Mouse (Mus musculus): Measurements from ENCODE around the gene A230050P20Rik. TPM values are rescaled to one million over a fixed set of nuclear protein-coding genes. Genes with fewer than 3 reads are reported as not detected.
"Not testable (repeated sequence)": the region's sequence is repeated elsewhere in the genome, so short reads cannot be mapped to it uniquely, and the experiment has no call there.

The A230050P20Rik gene
- total RNA-seq (2021): 10 to 100 TPM; 54.4 to 57.9 TPM
- long read RNA-seq, experiment 1, partial matches to known transcripts: 9 of 17 reads
- long read RNA-seq, experiment 1, other reads (novel, unspliced or antisense): 5 of 17 reads
- long read RNA-seq, experiment 2, transcript A230050P20Rik-201 (8 exons, 1,683 nt): major isoform, 5 of 22 reads
- long read RNA-seq, experiment 2, partial matches to known transcripts: 5 of 22 reads
- long read RNA-seq, experiment 2, other reads (novel, unspliced or antisense): 12 of 22 reads

DNA sequence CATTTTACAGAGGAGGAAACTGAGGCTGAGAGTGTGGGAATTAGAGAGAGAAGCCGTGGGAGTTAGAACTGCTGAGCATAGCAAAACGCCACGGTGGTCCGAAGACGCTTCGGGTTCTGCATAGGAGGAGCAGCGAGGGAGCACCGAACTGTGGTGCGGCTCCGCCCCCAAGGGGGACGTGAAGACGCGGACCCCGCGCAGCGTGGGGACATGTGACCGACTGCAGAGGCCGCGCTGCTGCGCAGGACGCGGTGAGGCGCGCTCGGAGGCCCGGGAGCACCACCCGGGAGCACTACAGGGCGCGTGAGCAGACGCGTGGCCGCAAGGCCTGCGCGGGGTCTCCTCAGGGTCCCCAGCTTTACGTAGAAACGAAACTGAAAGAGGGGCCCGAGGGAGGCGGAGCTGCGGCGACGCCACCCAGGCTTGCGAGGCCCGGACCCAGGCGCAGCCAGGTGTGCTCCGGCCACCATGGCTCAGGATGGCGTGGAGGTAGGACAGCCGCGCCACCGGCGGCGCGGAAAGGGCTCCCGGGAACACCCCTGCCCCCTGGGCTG is at the start of gene A230050P20Rik:
Gene A230050P20Rik (plus strand): TSS at position 195 of the 554 bp plus-strand sequence.
- peak; percentile 81 for DNase-seq (ENCODE audit: low spot score in 2 of 2)
- intact Hi-C loops (cut with DNase I): no loop called here

DNA sequence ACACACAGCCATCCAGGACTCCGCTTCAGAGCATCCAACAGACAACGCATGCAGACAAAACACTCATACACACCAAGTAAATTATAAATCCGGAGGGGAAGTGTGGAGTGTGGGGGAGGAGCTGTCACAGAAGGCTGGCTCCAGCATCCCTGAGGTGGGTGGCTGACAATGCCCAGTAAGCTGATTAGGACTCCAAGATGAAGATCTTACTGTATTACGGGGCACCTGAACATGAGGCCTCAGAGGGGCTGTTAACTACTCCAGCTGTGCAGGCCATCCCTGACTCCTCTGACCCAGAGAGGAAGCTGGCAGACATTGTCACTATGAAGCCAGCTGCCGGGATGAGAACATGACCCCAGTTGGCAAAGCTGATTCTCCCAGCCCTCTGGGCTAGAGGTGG is 48.4 kb upstream of the A230050P20Rik start:
- intact Hi-C loops (cut with DNase I): no loop called here
- no peak for DNase-seq (ENCODE audit: low spot score in 2 of 2)

DNA sequence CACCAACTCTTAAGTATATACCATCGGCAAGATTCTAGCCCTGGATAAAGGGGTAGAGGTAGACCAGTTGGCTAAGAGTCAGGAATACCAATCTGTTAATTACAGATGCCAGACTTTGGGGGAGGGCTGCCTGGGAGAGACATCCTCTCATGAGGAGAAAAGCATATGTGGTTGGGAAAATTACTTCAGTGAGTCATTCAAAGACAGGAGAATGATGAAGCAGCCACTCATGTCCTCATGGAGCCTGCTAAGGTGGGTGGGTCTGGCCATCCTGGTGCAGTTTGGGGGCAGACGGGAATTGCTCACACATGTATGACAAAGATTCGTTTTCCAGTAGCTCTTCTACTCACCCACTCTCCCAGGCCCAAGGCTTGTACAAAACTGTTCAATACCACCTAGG is 45.6 kb upstream of the A230050P20Rik start:
- DNase-seq (ENCODE audit: low spot score in 2 of 2): peak; percentile 16 to 35
- intact Hi-C loops (cut with DNase I): no loop called here

DNA sequence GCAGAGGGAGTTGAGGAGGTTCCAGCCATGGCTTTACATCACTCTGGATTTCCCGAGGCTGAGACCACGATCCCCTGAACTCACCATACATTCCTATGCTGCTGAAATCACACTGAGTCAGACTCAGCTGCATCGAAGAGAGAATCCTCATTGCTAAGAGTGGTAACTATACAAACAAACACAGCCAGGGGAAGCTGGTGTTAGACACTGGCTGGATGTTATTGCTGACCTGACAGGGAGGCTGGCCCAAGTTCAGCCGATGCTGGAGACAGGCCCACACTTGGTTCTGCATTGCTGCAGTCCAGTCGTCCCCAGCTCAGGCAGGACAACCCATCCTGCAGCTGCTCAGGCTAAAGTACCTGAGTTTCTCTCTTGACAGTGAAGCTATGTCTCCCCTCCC is 42.7 kb upstream of the A230050P20Rik start:
- intact Hi-C loops (cut with DNase I): no loop called here
- DNase-seq (ENCODE audit: low spot score in 2 of 2): no peak

DNA sequence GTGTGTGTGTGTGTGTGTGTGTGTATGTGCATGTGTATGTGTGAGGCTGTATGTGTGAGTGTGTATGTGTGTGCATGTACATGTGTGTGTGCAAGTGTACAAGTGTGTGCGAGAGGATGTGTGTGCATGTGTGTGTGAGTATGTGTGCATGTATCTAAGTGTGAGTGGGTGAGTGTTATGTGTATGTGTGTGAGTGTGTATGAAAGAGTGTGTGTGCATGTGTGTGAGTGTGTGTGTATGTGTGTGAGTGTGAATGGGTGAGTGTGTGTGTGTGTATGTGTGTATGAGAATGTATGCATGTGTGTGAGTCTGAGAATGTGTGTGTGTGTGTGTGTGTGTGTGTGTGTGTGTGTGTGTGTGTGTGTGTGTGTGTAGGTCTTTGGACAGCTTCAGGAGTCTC is 40.3 kb upstream of the A230050P20Rik start:
- no peak for DNase-seq (ENCODE audit: low spot score in 2 of 2)
- intact Hi-C loops (cut with DNase I): loop anchor here (1.0 kb wide), 1 partner anchor 88 kb away; no protein-coding TSS in a partner anchor

DNA sequence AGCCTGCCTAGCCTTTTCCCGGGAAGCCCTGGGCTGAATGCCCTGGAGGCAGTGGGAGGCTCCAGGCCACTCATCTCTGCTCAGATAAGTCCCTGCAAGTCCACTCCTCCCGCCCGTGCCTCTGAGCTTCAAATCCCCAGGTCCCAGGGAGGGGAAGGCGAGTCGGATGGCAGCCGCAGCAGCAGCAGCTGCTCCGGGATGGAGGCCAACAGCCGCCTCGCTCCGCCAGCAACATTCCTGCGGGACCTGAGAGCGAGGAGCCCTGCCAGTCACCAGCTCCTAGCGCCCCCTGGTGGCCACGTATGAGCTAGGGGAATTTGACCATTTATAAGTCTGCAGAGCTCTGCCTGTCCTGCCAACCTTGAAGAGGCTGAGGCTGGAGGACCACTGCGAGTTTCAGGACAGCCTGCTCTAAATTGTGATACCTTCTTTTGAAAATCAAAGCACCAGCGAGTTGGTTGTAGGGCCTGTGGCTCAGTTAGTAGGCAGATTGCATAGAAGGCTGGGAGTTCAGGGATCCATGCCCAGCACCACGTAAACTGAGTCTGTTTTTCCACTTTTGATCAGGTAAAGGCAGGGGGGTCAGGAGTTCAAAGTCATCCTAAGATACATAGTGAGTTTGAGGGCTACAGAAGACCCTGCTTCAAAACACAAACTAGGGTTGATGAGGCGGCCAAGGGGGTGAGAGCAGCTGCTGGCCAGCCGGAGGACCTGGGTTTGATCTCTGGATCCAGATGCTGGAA is 37.4 kb upstream of the A230050P20Rik start:
- intact Hi-C loops (cut with DNase I): loop anchor here (5.0 kb wide), 1 partner anchor 169 kb away; no protein-coding TSS in a partner anchor
- peak; percentile 94 to 97 for DNase-seq (ENCODE audit: low spot score in 2 of 2)

DNA sequence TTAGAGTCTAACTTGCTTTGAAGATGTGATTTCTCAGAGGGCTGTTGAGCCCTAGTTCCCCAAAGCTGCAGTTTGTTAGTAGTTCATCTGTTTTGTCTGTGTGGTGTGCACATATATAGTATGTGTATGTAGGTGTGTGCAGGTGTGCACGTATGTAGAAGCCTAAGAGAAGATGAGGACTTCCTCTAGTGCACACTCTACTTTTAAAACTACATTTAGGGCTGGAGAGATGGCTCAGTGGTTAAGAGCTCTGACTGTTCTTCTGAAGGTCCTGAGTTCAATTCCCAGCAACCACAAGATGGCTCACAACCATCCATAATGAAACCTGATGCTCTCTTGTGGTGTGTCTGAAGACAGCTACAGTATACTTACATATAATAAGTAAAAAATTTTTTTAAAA is 33.6 kb upstream of the A230050P20Rik start:
- intact Hi-C loops (cut with DNase I): loop anchor here (5.0 kb wide), 1 partner anchor 173 kb away; no protein-coding TSS in a partner anchor
- no peak for DNase-seq (ENCODE audit: low spot score in 2 of 2)

DNA sequence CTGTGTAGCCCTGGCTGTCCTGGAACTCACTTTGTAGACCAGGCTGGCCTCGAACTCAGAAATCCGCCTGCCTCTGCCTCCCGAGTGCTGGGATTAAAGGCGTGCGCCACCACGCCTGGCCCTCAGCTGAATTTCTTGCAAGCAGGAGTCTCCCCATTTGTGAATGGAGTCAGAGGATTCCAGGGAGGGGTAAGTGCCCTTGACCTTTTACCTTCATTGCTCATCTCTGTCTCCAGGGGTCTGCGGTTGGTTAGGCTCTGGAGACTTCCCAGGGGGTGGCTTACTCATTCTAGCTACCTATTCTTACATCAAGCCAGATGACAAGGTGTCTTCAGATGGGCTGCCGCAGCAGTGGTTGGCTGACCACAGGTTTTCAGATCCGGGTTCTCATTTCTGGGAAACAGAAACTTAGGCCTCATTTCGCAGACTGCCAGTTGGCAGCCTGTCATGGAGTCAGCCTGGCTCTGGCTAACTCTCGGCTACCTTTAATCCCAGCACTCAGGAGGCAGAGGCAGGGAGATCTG is 32.9 kb upstream of the A230050P20Rik start:
- intact Hi-C loops (cut with DNase I); DNase-seq (ENCODE audit: low spot score in 2 of 2): not testable (repeated sequence)

DNA sequence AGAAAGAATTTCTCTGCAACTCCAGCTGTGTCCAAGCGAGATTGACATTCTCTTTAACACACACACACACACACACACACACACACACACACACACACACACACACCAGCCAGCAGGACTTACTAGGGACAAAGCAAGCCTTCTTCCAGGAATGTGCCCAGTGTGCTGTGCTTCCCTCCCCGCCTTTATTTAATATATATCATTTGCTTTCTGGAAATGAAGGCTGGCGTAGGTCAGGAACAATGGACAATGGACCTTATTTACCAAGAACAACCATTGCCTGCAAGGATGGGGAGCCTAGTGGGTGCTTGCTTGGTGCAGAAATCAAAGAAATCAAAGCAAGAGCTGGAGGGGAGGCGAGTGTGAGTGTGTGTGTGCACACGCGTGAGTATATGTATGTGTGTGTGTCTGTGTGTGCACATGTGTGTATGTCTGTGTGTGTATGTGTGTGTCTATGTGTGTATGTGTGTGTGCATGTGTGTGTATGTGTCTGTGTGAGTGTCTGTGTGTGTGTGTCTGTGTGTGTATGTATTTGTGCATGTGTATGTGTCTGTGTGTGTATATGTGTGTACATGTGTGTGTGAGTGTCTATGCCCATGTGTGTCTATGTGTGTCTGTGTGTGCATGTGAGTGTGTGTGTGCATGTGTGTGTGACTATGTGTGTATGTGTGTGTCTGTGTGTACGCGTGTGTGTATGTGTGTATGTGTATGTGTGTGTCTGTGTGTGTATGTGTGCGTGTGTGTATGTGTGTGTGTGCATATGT is 31.1 kb upstream of the A230050P20Rik start:
- intact Hi-C loops (cut with DNase I): no loop called here
- no peak for DNase-seq (ENCODE audit: low spot score in 2 of 2)

DNA sequence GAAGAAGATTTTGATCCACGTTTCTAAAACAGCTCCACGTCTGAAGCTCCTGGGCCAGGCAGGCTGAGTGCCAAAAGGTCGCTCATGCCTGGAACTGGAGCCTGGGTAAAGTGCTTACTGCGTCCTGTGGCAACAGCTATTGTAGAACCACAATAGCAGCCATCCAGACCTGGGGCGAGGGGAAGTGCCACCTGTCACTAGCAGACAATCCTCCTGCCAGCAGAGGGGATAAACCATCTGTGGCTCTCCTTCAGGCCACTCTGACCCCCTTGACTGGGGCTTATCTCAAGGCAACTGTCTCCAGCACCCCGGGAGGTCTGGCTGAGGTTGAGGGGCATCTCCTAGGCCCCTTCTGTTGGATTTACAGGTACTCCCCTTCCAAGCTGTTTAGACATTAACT is 29.5 kb upstream of the A230050P20Rik start:
- DNase-seq (ENCODE audit: low spot score in 2 of 2): no peak
- intact Hi-C loops (cut with DNase I): no loop called here

DNA sequence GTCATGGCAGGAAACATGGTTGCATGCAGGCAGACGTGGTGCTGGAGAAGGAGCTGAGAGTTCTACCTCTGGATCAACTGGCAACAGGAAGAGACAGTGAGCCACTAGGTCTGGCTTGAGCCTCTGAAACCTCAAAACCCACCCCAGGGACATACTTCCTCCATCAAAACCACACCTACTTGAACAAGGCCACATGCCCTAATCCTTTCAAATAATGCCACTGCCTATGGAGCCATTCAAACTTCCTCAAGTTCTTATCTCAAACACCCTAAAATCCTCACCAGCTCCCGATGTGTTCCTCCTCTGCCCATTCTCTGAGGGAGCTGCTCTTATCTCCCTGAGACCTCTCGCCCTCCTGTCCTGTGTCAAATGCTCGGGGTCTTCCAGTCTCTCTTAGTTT is 26.2 kb upstream of the A230050P20Rik start:
- intact Hi-C loops (cut with DNase I): loop anchor here (10.0 kb wide), 1 partner anchor 367 kb away; no protein-coding TSS in a partner anchor
- no peak for DNase-seq (ENCODE audit: low spot score in 2 of 2)

DNA sequence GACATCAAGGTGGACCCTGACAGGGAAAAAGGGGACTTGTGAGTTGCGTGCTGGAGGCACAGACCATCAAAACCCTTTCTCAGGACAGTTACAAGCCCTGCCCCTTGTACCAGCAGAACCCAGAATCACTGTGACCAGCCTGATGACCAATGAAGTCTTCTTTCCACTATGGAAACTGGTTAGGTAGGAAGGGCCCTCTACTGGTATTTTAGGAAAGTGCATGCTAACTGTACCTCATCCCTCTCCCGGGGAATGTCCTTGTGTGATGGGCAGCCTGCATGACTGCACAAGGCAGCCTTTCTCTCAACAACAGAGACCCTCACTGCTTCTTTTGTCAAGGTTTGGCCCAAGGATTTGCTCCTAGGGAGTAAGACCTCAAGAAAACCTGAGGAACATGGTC is 25.8 kb upstream of the A230050P20Rik start:
- DNase-seq (ENCODE audit: low spot score in 2 of 2): peak; percentile 34
- intact Hi-C loops (cut with DNase I): loop anchor here (10.0 kb wide), 1 partner anchor 368 kb away; no protein-coding TSS in a partner anchor

DNA sequence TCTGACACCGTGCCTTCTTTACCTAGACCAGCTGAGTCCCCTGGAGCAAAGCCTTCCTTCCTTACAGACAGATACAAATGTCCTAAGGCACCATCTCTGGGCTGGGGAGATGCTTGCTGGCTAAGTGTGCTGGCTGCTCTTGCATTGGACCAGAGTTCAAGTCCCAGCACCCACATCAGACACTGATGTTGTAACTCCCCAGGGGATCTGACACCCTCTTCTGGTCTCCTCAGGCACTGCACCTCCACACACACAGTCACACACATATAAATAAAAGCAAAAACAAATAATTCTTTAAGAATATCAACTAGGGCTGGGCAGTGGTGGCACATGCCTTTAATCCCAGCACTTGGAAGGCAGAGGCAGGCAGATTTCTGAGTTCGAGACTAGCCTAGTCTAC is 18.3 kb upstream of the A230050P20Rik start:
- no peak for DNase-seq (ENCODE audit: low spot score in 2 of 2)
- intact Hi-C loops (cut with DNase I): no loop called here

DNA sequence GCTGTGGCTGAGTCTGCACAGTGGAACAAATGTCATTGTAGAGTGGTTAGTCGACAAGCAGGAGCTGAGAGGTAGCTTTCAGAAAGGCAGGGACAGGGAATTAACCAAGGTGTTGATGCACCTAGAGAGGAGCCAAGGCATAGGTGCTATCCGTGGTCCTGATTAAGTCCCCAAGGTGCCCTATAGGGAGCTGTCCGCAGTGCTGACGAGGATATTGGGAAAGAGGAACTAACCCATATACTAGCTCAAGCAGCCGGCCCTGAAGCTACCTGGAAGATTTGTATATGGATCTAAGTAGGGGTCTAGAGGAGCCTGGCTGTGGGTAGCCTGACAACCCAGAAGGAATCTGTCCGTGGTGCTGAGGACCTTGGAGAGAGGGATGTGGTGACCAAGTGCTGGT is 11.3 kb upstream of the A230050P20Rik start:
- no peak for DNase-seq (ENCODE audit: low spot score in 2 of 2)
- intact Hi-C loops (cut with DNase I): no loop called here

DNA sequence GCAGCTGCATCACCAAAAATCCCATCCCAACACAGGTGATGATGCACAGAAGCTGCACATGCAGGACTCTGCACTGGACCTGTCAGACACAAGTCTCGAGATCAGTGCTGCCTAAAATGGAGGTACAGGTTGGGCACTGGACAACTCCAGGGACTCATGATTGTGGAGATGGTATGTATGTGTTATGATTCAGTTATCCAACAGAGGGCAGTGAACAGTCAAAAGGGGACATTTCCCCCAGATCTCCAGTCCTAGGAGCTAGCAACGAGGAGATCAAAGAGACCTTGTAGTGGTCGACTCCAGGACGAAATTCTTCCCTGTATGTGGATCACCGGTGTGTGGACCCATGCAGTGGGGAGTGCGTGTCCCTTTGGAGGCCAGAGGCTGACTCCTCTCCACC is 8.5 kb upstream of the A230050P20Rik start:
- intact Hi-C loops (cut with DNase I): no loop called here
- DNase-seq (ENCODE audit: low spot score in 2 of 2): no peak

DNA sequence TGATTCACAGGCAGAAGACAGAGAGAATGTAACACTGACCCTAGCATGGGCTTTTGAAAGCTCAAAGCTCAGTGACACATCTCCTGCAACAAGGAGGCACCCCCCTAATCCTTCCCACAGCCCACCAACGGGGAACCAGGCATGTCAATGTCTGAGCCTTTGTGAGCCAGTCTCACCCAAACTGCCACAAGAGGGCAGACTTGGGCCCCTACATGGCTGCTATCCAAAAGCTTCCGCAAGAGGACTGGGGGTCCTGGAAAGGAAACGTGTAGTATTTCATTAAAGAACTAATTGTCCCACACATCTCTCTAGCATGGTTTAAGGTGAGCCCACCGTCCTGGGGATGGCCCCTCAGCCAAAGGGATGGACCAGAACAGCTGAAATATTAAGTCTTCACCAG is 6.6 kb upstream of the A230050P20Rik start:
- DNase-seq (ENCODE audit: low spot score in 2 of 2): no peak
- intact Hi-C loops (cut with DNase I): no loop called here

DNA sequence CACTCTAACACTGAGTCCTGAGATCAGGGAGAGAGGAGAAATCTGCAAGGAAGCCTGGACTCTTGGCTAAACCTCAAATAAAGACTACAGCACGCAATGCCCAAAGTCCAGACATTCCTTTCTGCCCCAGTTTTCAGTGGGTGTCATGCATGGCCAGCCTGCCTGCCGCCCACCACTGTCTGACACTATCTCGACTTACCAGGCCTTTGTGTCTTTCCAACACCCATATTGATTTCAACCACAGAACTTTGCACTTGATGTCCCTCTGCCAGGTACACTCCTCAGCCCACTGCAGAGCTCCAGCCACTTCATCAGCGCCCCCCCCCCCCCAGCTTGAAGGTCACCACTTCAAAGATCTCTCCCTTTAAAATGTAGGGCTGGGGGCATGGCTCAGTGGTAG is 6.2 kb upstream of the A230050P20Rik start:
- no peak for DNase-seq (ENCODE audit: low spot score in 2 of 2)
- intact Hi-C loops (cut with DNase I): no loop called here

DNA sequence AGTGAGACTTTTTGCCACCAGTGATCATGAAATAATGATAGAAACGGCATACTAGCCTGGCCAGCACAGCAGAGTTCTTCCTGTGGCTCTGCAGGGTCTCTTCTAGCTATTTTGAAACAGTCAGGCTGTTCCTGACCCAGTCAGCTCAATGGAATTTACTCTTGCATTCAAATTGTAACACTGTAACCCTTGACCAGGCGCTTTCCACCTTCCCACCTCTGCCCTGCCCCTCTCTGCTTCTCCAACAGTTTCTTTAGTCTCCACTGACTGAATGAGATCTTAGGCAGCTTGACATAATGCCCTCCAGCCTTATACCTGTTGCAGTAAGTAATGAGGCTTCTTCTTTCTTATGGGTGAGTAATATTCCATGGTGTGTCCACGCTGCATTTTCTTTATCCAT is 1.6 kb upstream of the A230050P20Rik start:
- intact Hi-C loops (cut with DNase I): no loop called here
- no peak for DNase-seq (ENCODE audit: low spot score in 2 of 2)

DNA sequence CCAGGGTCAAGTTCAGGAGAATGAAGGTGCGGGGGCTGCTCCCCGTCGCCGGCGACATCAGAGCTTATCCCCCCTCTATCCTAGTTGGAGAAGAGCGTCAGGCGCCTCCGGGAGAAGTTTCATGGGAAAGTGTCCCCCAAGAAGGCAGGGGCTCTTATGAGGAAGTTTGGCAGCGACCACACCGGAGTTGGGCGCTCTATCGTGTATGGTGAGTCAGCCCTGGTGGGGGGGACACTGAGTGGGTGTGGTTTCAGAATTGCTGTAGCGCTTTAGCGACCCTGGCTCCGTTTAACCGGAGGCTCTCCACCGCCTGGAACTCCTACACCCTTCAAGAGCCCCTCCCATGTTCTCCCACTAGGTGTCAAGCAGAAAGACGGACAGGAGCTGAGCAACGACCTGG is 804 bp downstream of the A230050P20Rik start:
- intact Hi-C loops (cut with DNase I): no loop called here
- no peak for DNase-seq (ENCODE audit: low spot score in 2 of 2)
